Mouse (Mus musculus): ENCODE data around the gene Abr. TPM values are rescaled to one million over a fixed set of nuclear protein-coding genes. Genes with fewer than 3 reads are reported as not detected.

Gene Abr
- total and polyA plus RNA-seq, 3 experiments = 3.8 to 8.8 TPM; not detected in 1

DNA sequence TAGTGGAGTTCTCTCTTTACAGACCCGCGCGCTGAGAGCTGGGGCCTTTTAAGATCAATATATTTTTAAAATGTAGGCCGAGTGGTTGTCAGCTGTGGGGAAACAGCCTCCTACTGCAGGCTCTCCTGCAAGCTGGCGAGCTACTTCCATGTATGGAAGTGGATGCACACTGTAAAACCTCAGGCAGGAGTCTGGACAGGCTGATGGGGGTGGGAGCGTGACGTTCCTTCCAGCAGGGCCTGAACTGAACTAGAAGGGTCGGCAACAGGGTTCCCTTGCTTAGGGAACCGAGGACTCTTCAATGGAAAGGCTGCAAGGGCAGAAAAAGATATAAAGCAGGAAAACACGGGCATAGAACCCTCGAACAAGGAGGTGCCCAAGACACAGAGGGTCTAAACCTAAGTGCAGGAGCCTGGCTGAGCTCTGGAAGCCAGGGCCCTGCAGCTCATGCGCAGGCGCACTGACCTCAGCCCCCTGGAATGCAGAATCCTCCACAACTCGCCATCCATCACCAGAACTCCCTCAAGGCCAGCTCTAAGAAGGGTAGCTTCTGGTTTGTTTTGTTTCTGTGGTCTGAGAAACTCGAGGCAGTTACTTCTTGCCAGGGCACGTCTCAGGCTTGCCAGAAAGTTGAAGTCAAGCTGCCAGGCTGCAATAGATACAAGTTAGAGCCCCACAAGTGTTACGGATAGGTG lies 247.5 kb downstream of the Abr start:
- no peaks in the 10 kb centered on the region for H3K9me3 ChIP-seq (replicated peaks; ENCODE audit: insufficient read depth, low read length)
- H3K4me1 ChIP-seq (ENCODE audit: control insufficient read depth in 1 of 2, insufficient read depth in 2 of 2, low read length in 2 of 2) = no peaks in the 10 kb centered on the region
- H3K27ac ChIP-seq (ENCODE audit: control insufficient read depth, low read depth, low read length) = no peak overlapping the region
- H3K27me3 ChIP-seq (ENCODE audit: control insufficient read depth in 1 of 2, insufficient read depth in 2 of 2, low read length in 2 of 2) = no peaks in the 10 kb centered on the region
- DNase-seq (ENCODE audit: low read depth, low spot score) = no peak
- H3K4me3 ChIP-seq (ENCODE audit: control insufficient read depth in 1 of 2, insufficient read depth in 1 of 2, low read depth in 2 of 2, low read length in 2 of 2) = no peak overlapping the region
- H3K79me2 ChIP-seq (ENCODE audit: control insufficient read depth, insufficient read depth, low read length, poor library complexity) = no peaks in the 10 kb centered on the region
- no peak overlapping the region for H3K9ac ChIP-seq (ENCODE audit: control insufficient read depth, low read depth, low read length, poor library complexity, severe bottlenecking)
- no peak for TF ChIP-seq SMC3 (IDR thresholded peaks at IDR 0.05; ENCODE audit: low read depth, low read length)
- TF ChIP-seq ELF1 (IDR thresholded peaks at IDR 0.05; ENCODE audit: low read depth, low read length) = no peak
- TF ChIP-seq ETS1 (IDR thresholded peaks at IDR 0.05; ENCODE audit: low read depth, low read length) = no peak
- no peak for TF ChIP-seq TBP (IDR thresholded peaks at IDR 0.05; ENCODE audit: low read depth, low read length)
- TF ChIP-seq USF1 (IDR thresholded peaks at IDR 0.05; ENCODE audit: low read depth, low read length) = no peak
- no peak for TF ChIP-seq ZMIZ1 (IDR thresholded peaks at IDR 0.05; ENCODE audit: low read depth, low read length)
- no peak for TF ChIP-seq UBTF (IDR thresholded peaks at IDR 0.05; ENCODE audit: borderline replicate concordance, insufficient read depth, low read depth, low read length)
- no peak for TF ChIP-seq POLR2AphosphoS5 (IDR thresholded peaks at IDR 0.05; ENCODE audit: borderline replicate concordance, low read depth, low read length)
- TF ChIP-seq POLR2AphosphoS2 (IDR thresholded peaks at IDR 0.05; ENCODE audit: low read length) = no peak
- no peak for TF ChIP-seq RAD21 (IDR thresholded peaks at IDR 0.05; ENCODE audit: low read depth, low read length)
- TF ChIP-seq E2F4 (IDR thresholded peaks at IDR 0.05; ENCODE audit: borderline replicate concordance, low read depth, low read length) = no peak
- no peak for TF ChIP-seq TCF12 (IDR thresholded peaks at IDR 0.05; ENCODE audit: low read depth, low read length)
- TF ChIP-seq MAX (IDR thresholded peaks at IDR 0.05; ENCODE audit: low read length) = no peak
- TF ChIP-seq KAT2A (conservative IDR thresholded peaks at IDR 0.05; ENCODE audit: low read depth, low read length) = no peak
- TF ChIP-seq BHLHE40 (IDR thresholded peaks at IDR 0.05; ENCODE audit: borderline replicate concordance, low read depth, low read length) = no peak
- no peak for TF ChIP-seq EP300 (IDR thresholded peaks at IDR 0.05; ENCODE audit: low read depth in 1 of 2, low read length in 2 of 2)
- no peak for TF ChIP-seq RCOR1 (IDR thresholded peaks at IDR 0.05; ENCODE audit: low read depth, low read length)
- peaks cover 0 to 4% of the 10 kb centered on the region in 2 experiments; a peak in 1 of 4 replicates for H3K36me3 ChIP-seq (ENCODE audit: control insufficient read depth in 1 of 2, insufficient read depth in 2 of 2, low read length in 2 of 2)

- Histone ChIP-seq H3K9ac (ENCODE audit: control insufficient read depth, low read depth, low read length, poor library complexity, severe bottlenecking) (no peak overlapping the region), H3K4me1 (ENCODE audit: control insufficient read depth in 1 of 2, insufficient read depth in 2 of 2, low read length in 2 of 2) (peaks cover 4 to 6% of the 10 kb centered on the region in 2 experiments; a peak in 3 of 4 replicates), H3K79me2 (ENCODE audit: control insufficient read depth, insufficient read depth, low read length, poor library complexity) (no peaks in the 10 kb centered on the region), H3K27me3 (ENCODE audit: control insufficient read depth in 1 of 2, insufficient read depth in 2 of 2, low read length in 2 of 2) (no peaks in the 10 kb centered on the region), H3K9me3 (replicated peaks; ENCODE audit: insufficient read depth, low read length) (no peaks in the 10 kb centered on the region), H3K27ac (ENCODE audit: control insufficient read depth, low read depth, low read length) (no peak overlapping the region), H3K36me3 (ENCODE audit: control insufficient read depth in 1 of 2, insufficient read depth in 2 of 2, low read length in 2 of 2) (peaks cover 4% of the 10 kb centered on the region in 2 experiments; a peak in 2 of 4 replicates), H3K4me3 (ENCODE audit: control insufficient read depth in 1 of 2, insufficient read depth in 1 of 2, low read depth in 2 of 2, low read length in 2 of 2) (no peak overlapping the region)
- TF ChIP-seq MYC (IDR thresholded peaks at IDR 0.05; ENCODE audit: low read depth, low read length) = no peak
- TF ChIP-seq RCOR1 (IDR thresholded peaks at IDR 0.05; ENCODE audit: low read depth, low read length) = no peak
- DNase-seq (ENCODE audit: low read depth, low spot score) = no peak
Measured at GRCm38 (mm10) chr11:76372534-76372933, 249.6 kb downstream of the Abr start.

Measured in MEL (cell line).